Mouse (Mus musculus): ENCODE data around the gene Msrb3. TPM values are rescaled to one million over a fixed set of nuclear protein-coding genes. Genes with fewer than 3 reads are reported as not detected.

Gene Msrb3
- polyA plus RNA-seq, 1 experiment, result not detected

DNA sequence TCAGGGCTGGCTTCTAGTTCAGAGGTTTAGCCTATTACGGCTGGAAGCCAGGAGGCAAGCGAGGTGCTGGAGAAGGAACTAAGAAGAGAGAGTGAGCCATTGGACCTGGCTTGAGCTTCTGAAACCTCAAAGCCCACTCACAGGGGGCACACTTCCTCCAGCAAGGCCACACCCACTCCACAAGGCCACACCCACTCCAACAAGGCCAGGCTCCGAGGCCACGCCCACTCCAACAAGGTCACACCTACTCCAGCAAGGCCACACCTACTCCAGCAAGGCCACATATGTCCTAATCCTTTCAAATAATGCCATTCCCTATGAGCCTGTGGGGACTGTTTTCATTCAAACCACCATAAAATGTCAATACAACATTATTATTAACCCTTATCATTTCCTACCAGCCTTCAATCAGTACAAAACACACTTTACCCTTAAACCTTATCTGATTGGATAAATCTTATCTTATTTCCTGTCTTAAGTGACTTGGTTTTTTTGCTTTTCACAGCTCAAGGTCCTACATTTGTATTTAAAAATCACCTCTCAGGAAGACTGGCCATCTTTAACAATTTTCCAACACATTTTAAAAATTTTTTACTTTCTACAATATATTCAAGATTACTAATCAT lies 5.1 kb upstream of the Msrb3 start:
- Histone ChIP-seq H3K9me3 (ENCODE audit: control insufficient read depth, low read length) (peaks cover 2% of the 10 kb centered on the region; the same call in 1 of the 2 replicates), H3K4me3 (replicated peaks) (no peak overlapping the region), H3K4me1 (ENCODE audit: control insufficient read depth) (peaks cover 5% of the 10 kb centered on the region), H3K27me3 (ENCODE audit: control insufficient read depth) (peaks cover 21% of the 10 kb centered on the region), H3K36me3 (ENCODE audit: control insufficient read depth) (no peaks in the 10 kb centered on the region)
- TF ChIP-seq GATA1 (IDR thresholded peaks at IDR 0.05; ENCODE audit: low read length) (no peak), TAL1 (IDR thresholded peaks at IDR 0.05; ENCODE audit: low read length) (no peak)

DNA sequence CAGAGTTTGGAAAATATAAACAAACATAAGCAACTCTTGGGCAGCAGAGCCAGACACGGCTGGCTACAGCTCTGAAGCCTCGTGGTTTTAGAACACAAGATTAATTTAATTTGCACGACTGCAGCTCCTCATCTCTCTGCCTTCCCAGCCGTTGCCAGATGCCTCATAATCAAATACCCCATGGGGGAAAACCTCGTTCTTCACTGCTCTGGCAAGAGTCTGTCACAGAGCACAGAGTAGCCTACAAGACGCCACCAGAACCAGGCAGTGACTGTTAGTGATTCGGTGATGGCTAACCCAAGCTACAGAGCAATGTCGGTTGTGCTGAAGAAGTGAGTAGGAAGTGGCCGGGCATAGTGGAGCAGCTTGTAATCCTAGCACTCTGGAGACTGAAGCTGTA lies 2.8 kb upstream of the Msrb3 start:
- Histone ChIP-seq H3K36me3 (ENCODE audit: control insufficient read depth) (no peaks in the 10 kb centered on the region), H3K9me3 (ENCODE audit: control insufficient read depth, low read length) (peaks cover 2% of the 10 kb centered on the region; the same call in 1 of the 2 replicates), H3K4me1 (ENCODE audit: control insufficient read depth) (peaks cover 6% of the 10 kb centered on the region), H3K27me3 (ENCODE audit: control insufficient read depth) (peaks cover 43% of the 10 kb centered on the region), H3K4me3 (replicated peaks) (no peak overlapping the region)
- no peak for TF ChIP-seq GATA1 (IDR thresholded peaks at IDR 0.05; ENCODE audit: low read length)

DNA sequence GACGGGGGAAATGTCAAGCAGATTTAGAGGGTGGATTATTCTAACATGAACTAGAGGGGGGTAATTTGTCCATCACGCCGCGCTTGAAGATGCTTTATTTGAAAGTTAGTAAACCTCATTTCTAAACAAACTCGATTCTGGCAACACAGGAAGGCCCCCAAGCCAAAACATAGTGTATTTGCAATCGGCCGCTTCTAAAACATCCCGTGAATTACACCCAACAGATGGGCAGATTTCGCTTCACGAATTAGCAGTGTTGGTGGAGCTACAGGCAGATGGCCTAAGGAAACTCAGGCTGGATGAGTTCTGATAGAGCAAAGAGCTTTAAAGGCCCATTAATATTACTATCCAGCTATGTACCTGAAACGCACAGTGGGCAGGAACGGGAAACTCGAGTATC lies 1.2 kb upstream of the Msrb3 start:
- H3K27me3 ChIP-seq (ENCODE audit: control insufficient read depth), result peaks cover 50% of the 10 kb centered on the region
- TF ChIP-seq TAL1 (IDR thresholded peaks at IDR 0.05; ENCODE audit: low read length) (no peak), GATA1 (IDR thresholded peaks at IDR 0.05; ENCODE audit: low read length) (no peak)
- no peaks in the 10 kb centered on the region for H3K36me3 ChIP-seq (ENCODE audit: control insufficient read depth)
- no peak overlapping the region for H3K4me3 ChIP-seq (replicated peaks)
- H3K9me3 ChIP-seq (ENCODE audit: control insufficient read depth, low read length), result no peaks in the 10 kb centered on the region; the same call in 1 of the 2 replicates
- H3K4me1 ChIP-seq (ENCODE audit: control insufficient read depth), result peaks cover 6% of the 10 kb centered on the region

DNA sequence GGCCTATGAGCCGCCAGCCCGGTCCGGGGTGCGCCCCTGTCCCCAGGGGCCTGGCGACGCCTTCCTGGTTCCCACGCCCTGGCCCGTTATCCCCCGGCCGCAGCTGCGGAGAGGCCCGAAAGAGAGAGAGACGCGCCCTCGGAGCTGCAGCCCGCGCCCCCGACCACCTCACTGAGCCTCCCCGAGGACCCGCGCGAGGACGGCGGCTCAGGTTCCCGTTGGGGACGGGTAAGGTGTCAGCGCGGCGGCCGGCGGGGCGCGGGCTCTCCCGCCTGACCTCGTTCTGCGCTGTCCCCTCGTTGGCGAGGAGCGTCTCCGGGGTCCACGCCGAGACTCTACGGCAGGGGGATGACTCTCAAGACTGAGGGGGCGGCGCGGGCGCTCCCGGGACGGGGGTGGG lies 544 bp downstream of the Msrb3 start:
- Histone ChIP-seq H3K9me3 (ENCODE audit: control insufficient read depth, low read length) (no peaks in the 10 kb centered on the region), H3K36me3 (ENCODE audit: control insufficient read depth) (no peaks in the 10 kb centered on the region), H3K4me3 (replicated peaks) (peak overlapping the region; percentile 33), H3K27me3 (ENCODE audit: control insufficient read depth) (peaks cover 50% of the 10 kb centered on the region), H3K4me1 (ENCODE audit: control insufficient read depth) (peaks cover 3% of the 10 kb centered on the region; the same call in 1 of the 2 replicates)
- TF ChIP-seq TAL1 (IDR thresholded peaks at IDR 0.05; ENCODE audit: low read length) (no peak), GATA1 (IDR thresholded peaks at IDR 0.05; ENCODE audit: low read length) (no peak)

DNA sequence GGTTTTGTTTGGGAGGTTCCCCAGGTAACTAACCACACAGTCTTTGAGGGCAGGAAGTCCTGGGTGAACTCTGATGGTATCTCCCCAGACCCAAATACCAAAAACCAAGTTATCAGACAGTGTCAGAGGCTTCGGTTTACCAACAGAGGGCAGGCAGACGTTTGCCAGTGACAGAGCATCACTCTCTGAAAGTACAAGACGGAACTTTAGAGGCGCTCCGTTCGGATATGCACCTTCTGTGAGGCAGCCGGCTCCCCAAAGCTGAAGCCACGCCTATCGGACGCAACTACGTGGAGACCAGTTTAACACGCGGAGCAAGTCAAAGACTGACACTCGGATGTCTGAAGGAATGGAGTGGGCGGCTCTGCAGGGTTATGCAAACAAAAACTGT lies 3.0 kb downstream of the Msrb3 start:
- H3K27me3 ChIP-seq (ENCODE audit: control insufficient read depth), result peaks cover 46% of the 10 kb centered on the region
- no peaks in the 10 kb centered on the region for H3K36me3 ChIP-seq (ENCODE audit: control insufficient read depth)
- no peak overlapping the region for H3K4me3 ChIP-seq (replicated peaks)
- TF ChIP-seq GATA1 (IDR thresholded peaks at IDR 0.05; ENCODE audit: low read length), result no peak
- TF ChIP-seq TAL1 (IDR thresholded peaks at IDR 0.05; ENCODE audit: low read length), result no peak
- H3K9me3 ChIP-seq (ENCODE audit: control insufficient read depth, low read length), result no peaks in the 10 kb centered on the region
- peaks cover 3% of the 10 kb centered on the region; the same call in 1 of the 2 replicates for H3K4me1 ChIP-seq (ENCODE audit: control insufficient read depth)

DNA sequence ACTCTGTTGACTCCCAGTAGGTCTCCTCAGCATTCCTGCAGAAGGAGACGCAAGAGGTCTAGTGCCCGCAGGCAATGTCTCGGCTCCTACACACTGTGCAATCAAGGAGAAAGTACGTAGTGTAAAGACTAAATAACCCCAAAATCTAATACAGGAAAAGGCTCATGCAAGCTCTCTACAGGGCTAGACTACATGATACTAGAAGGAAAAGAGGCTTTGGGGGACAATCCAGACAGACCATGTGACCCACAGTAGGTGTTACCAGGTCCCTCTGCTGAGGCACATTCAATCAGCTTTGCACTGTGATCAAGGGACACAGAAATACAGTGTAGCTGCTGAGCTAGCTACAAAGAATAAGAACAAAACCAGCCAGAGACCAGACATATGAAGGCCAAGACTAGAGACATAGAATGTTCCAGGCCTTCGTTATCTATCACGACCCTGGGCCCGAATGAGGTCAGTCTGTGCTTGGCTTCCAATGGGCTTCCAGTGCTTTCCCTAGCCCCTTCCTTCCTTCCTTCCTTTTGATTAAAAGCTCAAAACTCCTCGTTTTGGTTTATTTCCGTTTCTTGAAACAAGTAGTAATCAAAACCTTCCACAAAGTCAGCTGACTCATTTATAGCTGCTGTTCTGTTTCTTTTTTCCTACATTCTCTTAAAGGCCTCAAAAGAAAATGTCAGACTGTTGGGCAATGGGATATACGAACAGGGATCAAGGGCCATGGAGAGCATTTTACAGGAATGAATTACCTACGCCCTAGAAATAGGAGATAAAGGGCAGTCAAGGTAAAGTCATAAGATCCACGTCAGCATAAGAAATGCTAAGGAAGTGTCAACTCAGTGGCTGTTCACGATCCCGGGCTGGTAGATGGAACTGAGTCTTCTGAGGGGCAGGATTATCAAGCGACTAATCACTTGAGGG lies 3.7 kb downstream of the Msrb3 start:
- H3K36me3 ChIP-seq (ENCODE audit: control insufficient read depth), result no peaks in the 10 kb centered on the region
- no peaks in the 10 kb centered on the region; the same call in 1 of the 2 replicates for H3K9me3 ChIP-seq (ENCODE audit: control insufficient read depth, low read length)
- TF ChIP-seq GATA1 (IDR thresholded peaks at IDR 0.05; ENCODE audit: low read length), result no peak
- no peak for TF ChIP-seq TAL1 (IDR thresholded peaks at IDR 0.05; ENCODE audit: low read length)
- peaks cover 3% of the 10 kb centered on the region; the same call in 1 of the 2 replicates for H3K4me1 ChIP-seq (ENCODE audit: control insufficient read depth)
- H3K4me3 ChIP-seq (replicated peaks), result no peak overlapping the region
- peaks cover 41% of the 10 kb centered on the region for H3K27me3 ChIP-seq (ENCODE audit: control insufficient read depth)

DNA sequence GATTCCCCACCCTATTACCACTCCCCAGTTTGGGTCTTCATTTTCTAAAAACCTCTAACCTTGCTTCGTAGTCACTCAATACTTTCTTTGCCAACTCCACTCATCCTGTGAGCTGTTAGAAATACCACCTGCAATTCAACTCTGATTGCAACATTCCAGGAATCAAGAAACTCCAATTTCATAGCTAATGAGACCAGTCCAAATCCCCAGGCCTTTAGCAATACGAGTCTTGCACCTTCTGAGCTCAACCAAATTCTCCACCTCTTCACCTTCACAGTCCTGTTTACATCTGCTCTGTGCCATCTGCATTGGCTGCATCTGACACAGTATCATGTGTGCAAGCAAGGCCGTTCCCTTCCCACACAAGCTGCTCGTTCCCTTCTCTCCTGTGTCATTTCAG lies 5.0 kb downstream of the Msrb3 start:
- Histone ChIP-seq H3K4me3 (replicated peaks) (no peak overlapping the region), H3K9me3 (ENCODE audit: control insufficient read depth, low read length) (no peaks in the 10 kb centered on the region; the same call in 1 of the 2 replicates), H3K27me3 (ENCODE audit: control insufficient read depth) (peaks cover 28% of the 10 kb centered on the region), H3K4me1 (ENCODE audit: control insufficient read depth) (peaks cover 1% of the 10 kb centered on the region; the same call in 1 of the 2 replicates), H3K36me3 (ENCODE audit: control insufficient read depth) (no peaks in the 10 kb centered on the region)
- no peak for TF ChIP-seq GATA1 (IDR thresholded peaks at IDR 0.05; ENCODE audit: low read length)
- TF ChIP-seq TAL1 (IDR thresholded peaks at IDR 0.05; ENCODE audit: low read length), result no peak

DNA sequence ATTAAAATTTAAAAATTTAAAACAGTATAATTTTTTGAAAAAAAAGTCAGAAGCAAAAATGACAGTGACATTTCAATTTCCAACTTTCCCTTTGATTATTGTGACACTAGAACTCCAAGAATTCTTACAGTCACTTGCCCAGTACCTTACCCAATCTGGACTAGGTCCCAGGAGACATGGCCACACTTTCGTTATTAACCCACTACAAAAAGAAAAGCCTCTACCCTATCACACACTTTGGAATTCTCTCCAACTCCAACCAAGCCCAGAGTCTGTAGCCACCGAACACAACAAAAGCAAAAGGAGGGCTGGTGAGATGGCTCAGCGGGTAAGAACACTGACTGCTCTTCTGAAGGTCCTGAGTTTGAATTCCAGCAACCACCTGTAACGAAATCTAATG lies 7.8 kb downstream of the Msrb3 start:
- Histone ChIP-seq H3K27me3 (ENCODE audit: control insufficient read depth) (peaks cover 4% of the 10 kb centered on the region), H3K36me3 (ENCODE audit: control insufficient read depth) (no peaks in the 10 kb centered on the region), H3K9me3 (ENCODE audit: control insufficient read depth, low read length) (peaks cover 6% of the 10 kb centered on the region; the same call in 1 of the 2 replicates), H3K4me3 (replicated peaks) (no peak overlapping the region), H3K4me1 (ENCODE audit: control insufficient read depth) (no peaks in the 10 kb centered on the region; the same call in 1 of the 2 replicates)
- no peak for TF ChIP-seq TAL1 (IDR thresholded peaks at IDR 0.05; ENCODE audit: low read length)
- no peak for TF ChIP-seq GATA1 (IDR thresholded peaks at IDR 0.05; ENCODE audit: low read length)

DNA sequence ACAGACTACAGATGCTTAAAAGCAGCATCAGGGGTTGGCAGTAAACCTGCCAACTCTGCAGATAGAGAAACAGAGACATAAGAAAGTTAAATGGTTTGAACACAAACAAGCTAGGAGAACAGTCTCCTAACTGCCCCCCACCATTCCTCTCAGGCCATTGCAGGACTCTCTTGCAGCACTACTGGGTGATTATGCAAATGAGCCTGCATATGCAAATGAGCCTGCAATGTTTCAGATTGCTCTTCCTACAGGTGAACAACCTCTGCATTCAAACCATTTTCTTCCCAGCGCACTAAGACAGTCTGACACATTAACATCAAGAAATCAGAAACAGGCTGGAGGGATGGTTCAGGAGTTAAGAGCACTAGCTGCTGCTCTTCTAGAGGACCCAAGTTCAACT lies 8.3 kb downstream of the Msrb3 start:
- H3K36me3 ChIP-seq (ENCODE audit: control insufficient read depth), result no peaks in the 10 kb centered on the region
- no peaks in the 10 kb centered on the region; the same call in 1 of the 2 replicates for H3K27me3 ChIP-seq (ENCODE audit: control insufficient read depth)
- H3K9me3 ChIP-seq (ENCODE audit: control insufficient read depth, low read length), result peaks cover 6% of the 10 kb centered on the region; the same call in 1 of the 2 replicates
- no peaks in the 10 kb centered on the region for H3K4me1 ChIP-seq (ENCODE audit: control insufficient read depth)
- TF ChIP-seq GATA1 (IDR thresholded peaks at IDR 0.05; ENCODE audit: low read length) (no peak), TAL1 (IDR thresholded peaks at IDR 0.05; ENCODE audit: low read length) (no peak)
- H3K4me3 ChIP-seq (replicated peaks), result no peak overlapping the region

Data from erythroblast, embryonic 14.5 days (primary cell).